Mouse (Mus musculus): ENCODE data around the gene Ambra1. TPM values are rescaled to one million over a fixed set of nuclear protein-coding genes. Genes with fewer than 3 reads are reported as not detected.

Ambra1 gene
- total and polyA plus RNA-seq, 3 experiments = 15.8 to 27.1 (median 21.9) TPM

DNA sequence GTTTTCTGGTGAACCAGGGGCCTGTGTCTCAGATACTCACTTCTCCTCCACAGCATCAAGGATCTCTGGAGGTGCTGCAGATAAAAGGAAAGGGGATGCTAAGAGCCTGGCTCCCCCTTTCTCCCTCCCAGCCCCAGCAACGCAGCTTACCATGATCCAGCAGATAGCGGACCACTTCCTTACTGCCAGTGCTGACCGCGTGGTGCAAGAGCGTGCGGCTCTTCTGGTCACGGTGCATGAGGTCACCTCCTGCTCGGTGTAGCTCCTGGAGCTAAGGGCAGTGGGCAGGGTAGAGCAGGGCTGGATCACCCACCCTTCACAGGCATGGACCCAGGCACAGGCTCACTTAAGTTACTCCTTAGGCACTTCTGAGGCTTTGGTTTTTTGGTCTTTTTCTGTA, 204.1 kb downstream of the Ambra1 start:
- Histone ChIP-seq H3K4me1 (ENCODE audit: control insufficient read depth in 1 of 2, insufficient read depth in 2 of 2) (peaks cover 0 to 23% of the 10 kb centered on the region in 2 experiments; a peak in 2 of 4 replicates), H3K9ac (ENCODE audit: insufficient read depth, low read depth) (no peak overlapping the region), H3K27me3 (replicated peaks) (no peaks in the 10 kb centered on the region), H3K27ac (ENCODE audit: insufficient read depth, low read depth) (no peak overlapping the region), H3K79me2 (replicated peaks; ENCODE audit: control insufficient read depth, extremely low read depth, insufficient read depth, poor library complexity, severe bottlenecking) (no peaks in the 10 kb centered on the region), H3K4me2 (ENCODE audit: insufficient read depth, low read depth, poor library complexity, severe bottlenecking) (no peak overlapping the region), H3K4me3 (replicated peaks in 1 of 3; ENCODE audit: low read depth in 2 of 3, low read length in 2 of 3, poor library complexity in 1 of 3) (no peak overlapping the region), H3K36me3 (replicated peaks in 1 of 2; ENCODE audit: control insufficient read depth in 1 of 2, insufficient read depth in 1 of 2, low read length in 1 of 2) (peaks cover 69 to 94% of the 10 kb centered on the region in 2 experiments), H3K9me3 (replicated peaks; ENCODE audit: low read length) (no peaks in the 10 kb centered on the region)
- dilution Hi-C loops (cut with MboI; ENCODE audit: extremely low pct_ligation_motif_present, extremely low pct_unique_long_range_greater_than_20kb, low sequenced_read_pairs) = no loop called here
- TF ChIP-seq JUND (conservative IDR thresholded peaks at IDR 0.05; ENCODE audit: low read depth, low read length) (no peak), SMC3 (IDR thresholded peaks at IDR 0.05; ENCODE audit: low read depth, low read length) (no peak), TCF12 (IDR thresholded peaks at IDR 0.05; ENCODE audit: low read depth, low read length) (no peak)
- DNase-seq (ENCODE audit: extremely low read depth) = no peak
- in situ Hi-C loops (cut with MboI; ENCODE audit: low pct_ligation_motif_present, low pct_unique_long_range_greater_than_20kb, low sequenced_read_pairs) = no loop called here

DNA sequence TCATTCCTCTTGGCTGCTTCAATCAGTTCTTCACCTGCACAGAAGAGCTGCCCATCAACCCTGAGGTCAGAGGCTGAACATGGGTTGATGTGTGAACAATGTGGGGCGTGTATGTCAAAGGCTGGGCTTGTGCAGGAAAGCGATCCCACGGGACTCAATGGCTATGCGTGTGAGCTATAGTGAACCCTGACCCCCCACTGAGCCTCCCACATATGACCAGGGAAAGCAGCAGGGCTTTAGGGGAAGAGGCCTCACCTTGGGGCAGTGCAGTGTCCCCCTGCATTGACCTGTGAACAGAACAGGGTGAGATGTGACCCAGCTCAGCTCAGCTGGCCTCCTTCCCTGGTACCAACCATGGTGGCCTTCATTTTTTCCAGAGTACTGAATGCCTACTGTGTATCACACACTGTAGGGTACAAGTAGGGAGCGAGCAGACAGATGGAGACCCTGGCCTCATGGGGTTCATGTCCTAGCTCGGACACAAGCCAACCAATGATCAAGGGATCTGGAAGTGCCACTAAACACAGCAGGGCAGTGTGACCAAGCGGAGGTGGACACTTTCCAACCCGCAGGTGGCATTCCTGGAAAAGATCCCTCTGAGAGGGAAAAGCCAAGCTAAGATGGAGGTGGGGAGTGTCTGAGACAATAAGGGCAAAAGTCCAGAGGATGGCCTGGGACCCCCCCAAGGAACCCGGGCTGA, 205.0 kb downstream of the Ambra1 start:
- H3K27me3 ChIP-seq (replicated peaks) = no peaks in the 10 kb centered on the region
- H3K4me3 ChIP-seq (replicated peaks in 1 of 3; ENCODE audit: low read depth in 2 of 3, low read length in 2 of 3, poor library complexity in 1 of 3) = no peak overlapping the region
- dilution Hi-C loops (cut with MboI; ENCODE audit: extremely low pct_ligation_motif_present, extremely low pct_unique_long_range_greater_than_20kb, low sequenced_read_pairs) = no loop called here
- peaks cover 79 to 96% of the 10 kb centered on the region in 2 experiments for H3K36me3 ChIP-seq (replicated peaks in 1 of 2; ENCODE audit: control insufficient read depth in 1 of 2, insufficient read depth in 1 of 2, low read length in 1 of 2)
- no peaks in the 10 kb centered on the region for H3K9me3 ChIP-seq (replicated peaks; ENCODE audit: low read length)
- no peak for TF ChIP-seq ELF1 (IDR thresholded peaks at IDR 0.05; ENCODE audit: low read depth, low read length)
- no peak for TF ChIP-seq NELFE (IDR thresholded peaks at IDR 0.05; ENCODE audit: low read depth, low read length)
- TF ChIP-seq SIN3A (IDR thresholded peaks at IDR 0.05; ENCODE audit: low read length) = no peak
- no peak for DNase-seq (ENCODE audit: extremely low read depth)
- no peak overlapping the region for H3K27ac ChIP-seq (ENCODE audit: insufficient read depth, low read depth)
- in situ Hi-C loops (cut with MboI; ENCODE audit: low pct_ligation_motif_present, low pct_unique_long_range_greater_than_20kb, low sequenced_read_pairs) = no loop called here
- H3K4me1 ChIP-seq (ENCODE audit: control insufficient read depth in 1 of 2, insufficient read depth in 2 of 2) = peaks cover 0 to 20% of the 10 kb centered on the region in 2 experiments; a peak in 2 of 4 replicates
- H3K79me2 ChIP-seq (replicated peaks; ENCODE audit: control insufficient read depth, extremely low read depth, insufficient read depth, poor library complexity, severe bottlenecking) = no peaks in the 10 kb centered on the region
- H3K4me2 ChIP-seq (ENCODE audit: insufficient read depth, low read depth, poor library complexity, severe bottlenecking) = no peak overlapping the region
- no peak overlapping the region for H3K9ac ChIP-seq (ENCODE audit: insufficient read depth, low read depth)

DNA sequence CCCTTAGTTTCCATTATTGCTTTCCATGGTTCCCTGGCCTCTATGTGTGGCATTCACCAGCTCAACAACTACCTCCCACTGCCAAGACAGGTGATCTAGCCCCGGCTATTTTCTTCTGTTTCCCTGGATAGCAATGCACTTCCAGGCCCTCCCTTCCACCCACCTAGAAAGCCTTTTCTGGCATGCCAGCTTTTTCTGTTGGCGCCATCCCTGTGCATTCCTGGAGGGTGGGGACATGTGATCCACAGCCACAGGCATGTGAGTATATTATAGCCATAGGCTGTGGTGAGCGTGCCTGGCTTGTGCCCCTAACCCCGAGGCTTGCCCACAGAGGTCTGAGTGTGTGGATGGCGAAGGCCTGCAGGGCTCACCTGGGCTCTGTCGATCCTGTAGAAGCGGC, 206.2 kb downstream of the Ambra1 start:
- Histone ChIP-seq H3K9ac (ENCODE audit: insufficient read depth, low read depth) (no peak overlapping the region), H3K4me2 (ENCODE audit: insufficient read depth, low read depth, poor library complexity, severe bottlenecking) (no peak overlapping the region), H3K27me3 (replicated peaks) (no peaks in the 10 kb centered on the region), H3K27ac (ENCODE audit: insufficient read depth, low read depth) (no peak overlapping the region), H3K4me1 (ENCODE audit: control insufficient read depth in 1 of 2, insufficient read depth in 2 of 2) (peaks cover 0 to 20% of the 10 kb centered on the region in 2 experiments; a peak in 2 of 4 replicates), H3K4me3 (replicated peaks in 1 of 3; ENCODE audit: low read depth in 2 of 3, low read length in 2 of 3, poor library complexity in 1 of 3) (no peak overlapping the region), H3K9me3 (replicated peaks; ENCODE audit: low read length) (no peaks in the 10 kb centered on the region), H3K79me2 (replicated peaks; ENCODE audit: control insufficient read depth, extremely low read depth, insufficient read depth, poor library complexity, severe bottlenecking) (no peaks in the 10 kb centered on the region), H3K36me3 (replicated peaks in 1 of 2; ENCODE audit: control insufficient read depth in 1 of 2, insufficient read depth in 1 of 2, low read length in 1 of 2) (peaks cover 81 to 95% of the 10 kb centered on the region in 2 experiments)
- in situ Hi-C loops (cut with MboI; ENCODE audit: low pct_ligation_motif_present, low pct_unique_long_range_greater_than_20kb, low sequenced_read_pairs) = no loop called here
- DNase-seq (ENCODE audit: extremely low read depth) = no peak
- TF ChIP-seq E2F4 (IDR thresholded peaks at IDR 0.05; ENCODE audit: insufficient replicate concordance, low read depth, low read length) (no peak), ZC3H11A (IDR thresholded peaks at IDR 0.05; ENCODE audit: low read depth, low read length) (no peak)
- dilution Hi-C loops (cut with MboI; ENCODE audit: extremely low pct_ligation_motif_present, extremely low pct_unique_long_range_greater_than_20kb, low sequenced_read_pairs) = no loop called here
